Mouse (Mus musculus): ENCODE data around the gene Stat2.

The Stat2 gene

GRCm38 (mm10) chr10:128270287-128270841 is at the start of gene Stat2:
Gene Stat2, plus strand, starts transcription at chr10:128270559.
- peak; percentile 98 for DNase-seq (ENCODE audit: low spot score in 2 of 2)

- no peak for DNase-seq (ENCODE audit: low spot score in 2 of 2)
Observed at GRCm38 (mm10) chr10:128221533-128222286, 48.6 kb upstream of the Stat2 start.

- no peak for DNase-seq (ENCODE audit: low spot score in 2 of 2)
Observed at GRCm38 (mm10) chr10:128225064-128225463, 45.3 kb upstream of the Stat2 start.

- no peak for DNase-seq (ENCODE audit: low spot score in 2 of 2)
Observed at GRCm38 (mm10) chr10:128225538-128225937, 44.8 kb upstream of the Stat2 start, which contains the start of gene Mip. Gene Mip, plus strand, starts transcription at chr10:128225838.

GRCm38 (mm10) chr10:128227592-128227991 is 42.8 kb upstream of the Stat2 start:
- DNase-seq (ENCODE audit: low spot score in 2 of 2): no peak

GRCm38 (mm10) chr10:128228009-128228408 is 42.4 kb upstream of the Stat2 start:
- no peak for DNase-seq (ENCODE audit: low spot score in 2 of 2)

- no peak for DNase-seq (ENCODE audit: low spot score in 2 of 2)
Observed at GRCm38 (mm10) chr10:128230582-128230981, 39.8 kb upstream of the Stat2 start.

- DNase-seq (ENCODE audit: low spot score in 2 of 2): no peak
Observed at GRCm38 (mm10) chr10:128231146-128231545, 39.2 kb upstream of the Stat2 start.

GRCm38 (mm10) chr10:128231697-128232419 is 38.5 kb upstream of the Stat2 start, which contains the start of gene Timeless:
Gene Timeless, plus strand, starts transcription at chr10:128232065.
- DNase-seq (ENCODE audit: low spot score in 2 of 2): peak; percentile 78 to 85

- peak; percentile 63 to 64 for DNase-seq (ENCODE audit: low spot score in 2 of 2)
Observed at GRCm38 (mm10) chr10:128232420-128232985, 37.9 kb upstream of the Stat2 start.

- DNase-seq (ENCODE audit: low spot score in 2 of 2): no peak
Observed at GRCm38 (mm10) chr10:128236321-128236720, 34.0 kb upstream of the Stat2 start.

GRCm38 (mm10) chr10:128237807-128238480 is 32.4 kb upstream of the Stat2 start:
- DNase-seq (ENCODE audit: low spot score in 2 of 2): peak; percentile 17 to 25

GRCm38 (mm10) chr10:128239140-128239539 is 31.2 kb upstream of the Stat2 start:
- DNase-seq (ENCODE audit: low spot score in 2 of 2): no peak

GRCm38 (mm10) chr10:128240131-128240530 is 30.2 kb upstream of the Stat2 start:
- no peak for DNase-seq (ENCODE audit: low spot score in 2 of 2)

GRCm38 (mm10) chr10:128243252-128243651 is 27.1 kb upstream of the Stat2 start:
- DNase-seq (ENCODE audit: low spot score in 2 of 2): no peak

- DNase-seq (ENCODE audit: low spot score in 2 of 2): no peak
Observed at GRCm38 (mm10) chr10:128244121-128244520, 26.2 kb upstream of the Stat2 start.

GRCm38 (mm10) chr10:128247020-128247732 is 23.2 kb upstream of the Stat2 start:
- no peak for DNase-seq (ENCODE audit: low spot score in 2 of 2)

- DNase-seq (ENCODE audit: low spot score in 2 of 2): no peak
Observed at GRCm38 (mm10) chr10:128250565-128250964, 19.8 kb upstream of the Stat2 start.

GRCm38 (mm10) chr10:128253677-128254255 is 16.6 kb upstream of the Stat2 start, which contains the start of gene Apon:
Gene Apon, plus strand, starts transcription at chr10:128254096.
- DNase-seq (ENCODE audit: low spot score in 2 of 2): no peak

GRCm38 (mm10) chr10:128255925-128256324 is 14.4 kb upstream of the Stat2 start:
- no peak for DNase-seq (ENCODE audit: low spot score in 2 of 2)

All from right cerebral cortex, adult 2 months (tissue).